Mouse (Mus musculus) forebrain, embryonic 13.5 days (tissue): ENCODE results near the gene Farp1. TPM values are rescaled to one million over a fixed set of nuclear protein-coding genes. Genes with fewer than 3 reads are reported as not detected.
A peak's percentile ranks its signal among the peaks of the same experiment; 100 is the strongest.
"Not testable (repeated sequence)": the region's sequence is repeated elsewhere in the genome, so short reads cannot be mapped to it uniquely, and the experiment has no call there.

Source experiments
- ATAC-seq: fragments of 200-750 bp; cut with Nextera tagmentation; 2 replicates; pipeline ENCODE4 v1.8.0; 2017
- H3K27ac ChIP-seq: fragments of 300-500 bp; sonication (generic); 2 replicates; pipeline ENCODE4 v1.5.1; 2015; ENCODE audit warnings: inconsistent platforms, mild to moderate bottlenecking, moderate library complexity
- H3K27me3 ChIP-seq: fragments of 300-500 bp; sonication (generic); 2 replicates; pipeline ENCODE4 v1.6.1; 2015; ENCODE audit warnings: mild to moderate bottlenecking, inconsistent platforms
- H3K36me3 ChIP-seq: fragments of 300-500 bp; sonication (generic); 2 replicates; pipeline ENCODE4 v1.6.1; 2015; ENCODE audit warnings: mild to moderate bottlenecking, inconsistent platforms; ENCODE audit not compliant: poor library complexity, severe bottlenecking
- H3K4me1 ChIP-seq: fragments of 300-500 bp; sonication (generic); 2 replicates; pipeline ENCODE4 v1.6.1; 2015; ENCODE audit warnings: inconsistent platforms
- H3K4me2 ChIP-seq: fragments of 300-500 bp; sonication (generic); 2 replicates; pipeline ENCODE4 v1.6.1; 2015; ENCODE audit warnings: inconsistent platforms, mild to moderate bottlenecking, moderate library complexity
- H3K4me3 ChIP-seq: fragments of 300-500 bp; sonication (generic); 2 replicates; pipeline ENCODE4 v1.5.1; 2015; ENCODE audit warnings: mild to moderate bottlenecking, inconsistent platforms
- H3K9ac ChIP-seq: fragments of 300-500 bp; sonication (generic); 2 replicates; pipeline ENCODE4 v1.6.1; 2015; ENCODE audit warnings: mild to moderate bottlenecking, inconsistent platforms
- H3K9me3 ChIP-seq: fragments of 300-500 bp; sonication (generic); replicated peaks from 2 replicates; pipeline ENCODE4 v1.6.1; 2016; ENCODE audit warnings: inconsistent platforms
- WGBS: fragments of 180-500 bp; shearing (Covaris S2); methylation state at CpG from one replicate; pipeline ENCODE4 v1.1.7; 2015; 5-methylcytosine and 5-hydroxymethylcytosine counted together
- polyA plus RNA-seq: library from polyadenylated mRNA; unstranded; fragments of >200 nt; fragmentation: Nextera tagmentation; extraction: Ambion mirVana; gene quantifications from 2 replicates; pipeline ENCODE4 v1.2.1, GENCODE M21; 2015

Gene Farp1
- polyA plus RNA-seq, 1 experiment from 2014 or later = 15.9 TPM

- 60% methylated on average over 4 of the region's 4 CpGs for WGBS
- H3K27me3 ChIP-seq = no peaks in the 10 kb centered on the region
- H3K9ac ChIP-seq = no peak overlapping the region
- peaks cover 39% of the 10 kb centered on the region for H3K4me1 ChIP-seq
- no peak overlapping the region for H3K4me3 ChIP-seq
- no peak for ATAC-seq
- H3K36me3 ChIP-seq = no peaks in the 10 kb centered on the region
- no peak overlapping the region for H3K27ac ChIP-seq
- no peak overlapping the region for H3K4me2 ChIP-seq
- H3K9me3 ChIP-seq = no peaks in the 10 kb centered on the region
Measured at GRCm38 (mm10) chr14:121175861-121176260, 140.9 kb downstream of the Farp1 start.

DNA sequence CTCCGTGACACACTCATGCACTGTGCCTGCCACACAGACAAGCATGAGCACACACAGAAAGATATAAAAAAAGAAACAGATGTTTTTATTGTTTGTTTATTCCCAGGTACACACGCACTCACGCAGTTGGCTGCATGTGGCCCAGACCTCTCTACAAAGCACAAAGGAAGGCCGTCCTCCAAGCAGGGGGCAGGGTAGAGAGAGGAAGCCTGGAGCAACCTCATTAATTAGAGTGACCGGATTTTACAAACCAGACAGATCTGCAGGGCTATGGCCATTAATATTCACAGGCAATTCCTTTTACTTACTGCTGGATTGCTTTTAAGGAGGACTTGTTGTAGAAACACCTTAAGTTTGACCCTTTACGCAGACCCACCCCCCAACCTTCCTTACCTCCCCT, 142.9 kb downstream of the Farp1 start:
- whole genome bisulfite sequencing = 52% methylated on average over 6 of the region's 6 CpGs
- no peak for ATAC-seq
- Histone ChIP-seq H3K4me3 (no peak overlapping the region), H3K9ac (no peak overlapping the region), H3K36me3 (no peaks in the 10 kb centered on the region), H3K9me3 (no peaks in the 10 kb centered on the region), H3K4me2 (no peak overlapping the region), H3K27ac (no peak overlapping the region), H3K4me1 (peaks cover 23% of the 10 kb centered on the region), H3K27me3 (no peaks in the 10 kb centered on the region)

- no peak for ATAC-seq
- no peak overlapping the region for H3K9ac ChIP-seq
- H3K4me1 ChIP-seq = peaks cover 19% of the 10 kb centered on the region
- no peaks in the 10 kb centered on the region for H3K9me3 ChIP-seq
- no peak overlapping the region for H3K4me3 ChIP-seq
- 90% methylated on average over 9 of the region's 9 CpGs for WGBS
- no peaks in the 10 kb centered on the region for H3K36me3 ChIP-seq
- no peak overlapping the region for H3K4me2 ChIP-seq
- no peaks in the 10 kb centered on the region for H3K27me3 ChIP-seq
- H3K27ac ChIP-seq = no peak overlapping the region
Measured at GRCm38 (mm10) chr14:121180611-121181010, 145.6 kb downstream of the Farp1 start.

DNA sequence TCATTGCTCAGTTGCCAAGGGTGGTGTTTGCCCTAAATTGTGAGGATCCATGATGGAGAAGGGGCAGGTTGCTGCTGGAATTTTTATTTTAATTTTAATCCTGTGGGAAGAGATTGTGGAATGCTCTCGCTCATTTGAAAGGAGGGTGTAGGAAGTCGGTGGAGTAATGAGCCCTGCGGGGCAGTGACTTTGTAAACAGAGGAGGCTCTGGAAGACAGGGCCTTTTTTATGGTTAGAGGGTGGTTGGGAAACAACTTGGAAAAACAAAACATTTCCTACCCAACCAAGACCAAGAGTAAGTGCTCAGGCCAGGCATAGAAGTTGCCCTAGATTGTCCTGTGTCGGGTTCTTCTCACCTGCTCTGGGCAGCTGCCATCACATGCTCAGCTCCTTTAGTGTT, 146.8 kb downstream of the Farp1 start:
- no peaks in the 10 kb centered on the region for H3K9me3 ChIP-seq
- H3K27ac ChIP-seq = no peak overlapping the region
- H3K27me3 ChIP-seq = no peaks in the 10 kb centered on the region
- no peak overlapping the region for H3K4me2 ChIP-seq
- WGBS = 87% methylated on average over 4 of the region's 4 CpGs
- no peaks in the 10 kb centered on the region for H3K36me3 ChIP-seq
- no peak overlapping the region for H3K9ac ChIP-seq
- no peak for ATAC-seq
- H3K4me1 ChIP-seq = peaks cover 13% of the 10 kb centered on the region
- H3K4me3 ChIP-seq = no peak overlapping the region

GRCm38 (mm10) chr14:121182967-121183366, 148.0 kb downstream of the Farp1 start:
- Histone ChIP-seq H3K27ac (no peak overlapping the region), H3K9ac (no peak overlapping the region), H3K4me2 (no peak overlapping the region), H3K27me3 (no peaks in the 10 kb centered on the region), H3K4me1 (peaks cover 13% of the 10 kb centered on the region), H3K36me3 (no peaks in the 10 kb centered on the region; the same call in 1 of the 2 replicates), H3K4me3 (no peak overlapping the region), H3K9me3 (no peaks in the 10 kb centered on the region)
- WGBS = 83% methylated on average over 8 of the region's 8 CpGs
- no peak for ATAC-seq

DNA sequence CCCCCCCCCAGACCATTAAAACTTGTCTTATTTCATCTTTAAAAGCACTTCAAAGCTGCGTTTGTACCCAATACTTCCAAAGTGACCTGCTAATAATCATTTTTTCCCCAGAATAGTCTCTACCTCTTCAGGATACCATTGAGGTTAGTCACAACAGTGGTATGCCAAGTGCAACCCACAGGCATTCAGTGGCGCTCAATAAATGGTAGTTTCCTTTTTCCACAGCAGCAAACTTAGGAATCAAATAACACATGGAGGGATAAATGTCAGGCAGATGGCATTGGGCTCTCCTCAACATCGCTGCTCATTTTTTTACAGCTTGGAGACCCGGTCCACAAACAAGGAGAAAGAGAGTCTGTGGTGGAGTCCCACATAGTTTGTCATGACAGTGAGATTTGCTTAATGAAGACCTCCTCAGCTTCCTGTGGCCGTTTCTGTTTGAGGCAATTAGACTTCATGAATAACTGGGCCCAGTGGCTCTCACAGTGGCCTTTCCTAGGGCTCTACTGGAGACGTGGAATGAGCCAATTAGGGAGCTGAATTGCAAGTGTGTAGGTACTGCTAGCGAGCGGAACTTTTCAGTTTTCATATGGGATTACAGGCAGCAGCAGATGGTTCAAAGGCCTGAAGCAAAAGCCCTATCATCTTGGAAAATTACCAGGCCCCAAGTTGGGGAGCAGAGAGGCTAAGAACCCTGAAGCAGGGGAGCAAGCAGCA, 148.6 kb downstream of the Farp1 start:
- peak; percentile 48; the same call in 1 of the 2 replicates for ATAC-seq
- Histone ChIP-seq H3K9ac (no peak overlapping the region), H3K9me3 (no peaks in the 10 kb centered on the region), H3K4me2 (no peak overlapping the region), H3K4me3 (no peak overlapping the region), H3K27ac (peak overlapping the region; percentile 32; the same call in 1 of the 2 replicates), H3K36me3 (no peaks in the 10 kb centered on the region; the same call in 1 of the 2 replicates), H3K27me3 (no peaks in the 10 kb centered on the region), H3K4me1 (peaks cover 13% of the 10 kb centered on the region)
- WGBS = 49% methylated on average over 8 of the region's 8 CpGs

- 95% methylated on average over 8 of the region's 8 CpGs for WGBS
- no peak overlapping the region for H3K9ac ChIP-seq
Measured at GRCm38 (mm10) chr14:121184351-121184750, 149.4 kb downstream of the Farp1 start.

DNA sequence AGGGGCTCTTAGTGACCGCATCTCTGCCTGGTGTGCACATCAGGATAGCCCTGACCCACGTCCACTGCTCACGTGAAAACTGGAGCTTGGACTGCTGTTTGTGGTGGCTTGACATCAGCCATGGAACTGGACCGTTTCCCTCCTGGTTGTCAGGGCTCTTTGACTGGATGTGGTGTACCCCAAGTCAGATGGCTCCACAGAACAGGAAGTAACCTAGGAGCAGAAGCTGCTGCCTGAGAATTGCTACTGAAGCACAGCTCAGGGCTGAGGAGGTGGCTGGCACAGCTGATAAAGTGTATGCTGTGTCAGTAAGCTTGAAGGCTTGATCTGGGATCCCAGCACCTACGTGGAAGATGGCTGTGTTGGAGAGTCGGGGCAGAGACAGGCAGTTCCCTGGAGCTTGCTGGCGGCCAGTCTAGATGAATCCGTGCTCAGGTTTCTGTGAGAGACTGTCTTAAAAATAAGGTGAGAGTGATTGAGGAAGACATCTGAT, 151.4 kb downstream of the Farp1 start:
- Histone ChIP-seq H3K27me3 (no peaks in the 10 kb centered on the region), H3K4me1 (peaks cover 13% of the 10 kb centered on the region), H3K36me3 (no peaks in the 10 kb centered on the region; the same call in 1 of the 2 replicates), H3K9ac (no peak overlapping the region), H3K9me3 (no peaks in the 10 kb centered on the region), H3K4me2 (no peak overlapping the region), H3K27ac (no peak overlapping the region), H3K4me3 (no peak overlapping the region)
- 88% methylated on average over 8 of the region's 8 CpGs for WGBS
- no peak for ATAC-seq

More at GRCm38 (mm10) chr14:121184351-121184750, 149.4 kb downstream of the Farp1 start:
- Histone ChIP-seq H3K27ac (no peak overlapping the region), H3K4me1 (peaks cover 13% of the 10 kb centered on the region), H3K9me3 (no peaks in the 10 kb centered on the region), H3K27me3 (no peaks in the 10 kb centered on the region), H3K4me2 (no peak overlapping the region), H3K4me3 (no peak overlapping the region), H3K36me3 (no peaks in the 10 kb centered on the region; the same call in 1 of the 2 replicates)
- no peak for ATAC-seq

DNA sequence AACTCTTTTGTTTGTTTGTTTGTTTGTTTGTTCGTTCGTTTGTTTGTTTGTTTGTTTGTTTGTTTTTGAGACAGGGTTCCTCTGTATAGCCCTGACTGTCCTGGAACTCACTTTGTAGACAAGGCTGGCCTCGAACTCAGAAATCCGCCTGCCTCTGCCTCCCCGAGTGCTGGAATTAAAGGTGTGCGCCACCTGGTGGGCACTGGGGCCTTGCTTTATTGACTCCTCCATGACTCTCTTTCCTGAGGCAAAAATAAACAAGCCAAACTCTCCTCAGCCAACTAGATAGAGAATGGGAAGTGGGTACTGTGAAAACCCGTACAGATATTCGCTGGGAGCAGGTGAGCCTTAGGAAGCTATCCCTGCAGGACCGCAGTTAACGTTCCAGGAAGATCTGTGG, 154.8 kb downstream of the Farp1 start:
- 95% methylated on average over 10 of the region's 10 CpGs for WGBS
- not testable (repeated sequence) for ATAC-seq, H3K4me2 ChIP-seq, H3K27me3 ChIP-seq, H3K27ac ChIP-seq, H3K9ac ChIP-seq, H3K9me3 ChIP-seq, H3K36me3 ChIP-seq, H3K4me3 ChIP-seq
- peaks cover 11% of the 10 kb centered on the region for H3K4me1 ChIP-seq

DNA sequence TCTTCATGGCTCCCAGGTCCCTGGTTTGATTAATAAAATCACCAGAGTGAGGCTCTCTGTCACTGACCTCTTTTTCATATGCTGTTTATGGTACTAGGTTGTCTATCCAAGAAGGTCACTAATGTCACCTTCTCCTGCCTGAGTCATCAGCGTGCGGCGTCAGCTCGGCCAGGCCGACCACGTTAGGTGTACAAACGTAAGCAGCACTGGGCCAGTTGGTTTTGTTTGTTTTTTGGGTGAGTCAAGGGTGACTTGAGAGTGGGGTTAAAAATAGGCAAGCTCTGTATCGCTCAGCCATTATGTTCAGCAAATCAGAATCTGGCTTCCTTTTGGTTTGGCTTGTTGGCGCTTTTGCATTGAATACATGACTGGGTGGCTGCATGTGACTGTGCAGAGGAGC, 155.4 kb downstream of the Farp1 start:
- no peak for ATAC-seq
- H3K36me3 ChIP-seq = peaks cover 3% of the 10 kb centered on the region; the same call in 1 of the 2 replicates
- no peaks in the 10 kb centered on the region for H3K27me3 ChIP-seq
- H3K9ac ChIP-seq = no peak overlapping the region
- 95% methylated on average over 9 of the region's 9 CpGs for WGBS
- H3K4me2 ChIP-seq = no peak overlapping the region
- H3K4me1 ChIP-seq = peaks cover 11% of the 10 kb centered on the region
- 0 out of 2 replicates have a peak, but pooled peaks cover under 1% of the 10 kb centered on the region for H3K9me3 ChIP-seq
- H3K27ac ChIP-seq = no peak overlapping the region
- H3K4me3 ChIP-seq = no peak overlapping the region

DNA sequence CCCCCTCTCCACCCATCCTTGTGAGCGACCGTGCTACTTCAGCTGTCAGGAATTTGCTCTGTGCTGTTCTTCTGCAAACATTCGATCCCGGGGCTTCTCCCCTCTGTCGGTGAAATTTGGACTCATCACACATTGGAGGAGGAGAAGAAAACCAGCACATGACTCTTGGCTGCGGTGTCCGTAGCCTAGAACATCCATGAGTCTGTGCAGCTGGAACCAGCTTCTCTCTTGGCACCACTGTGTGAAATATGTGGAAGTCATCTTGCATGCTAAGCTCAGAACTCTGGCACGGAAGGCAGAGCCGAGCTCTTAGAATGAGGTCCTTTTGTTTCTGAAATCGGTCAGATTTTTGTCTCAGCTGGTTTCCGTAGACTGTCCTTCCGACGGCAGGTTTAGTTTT, 156.7 kb downstream of the Farp1 start:
- H3K9ac ChIP-seq = no peak overlapping the region
- H3K9me3 ChIP-seq = peaks cover 10% of the 10 kb centered on the region; the same call in 1 of the 2 replicates
- 55% methylated on average over 13 of the region's 13 CpGs for WGBS
- ATAC-seq = peak; percentile 62; the same call in 1 of the 2 replicates
- no peak overlapping the region for H3K4me2 ChIP-seq
- H3K36me3 ChIP-seq = peaks cover 6% of the 10 kb centered on the region; the same call in 1 of the 2 replicates
- H3K4me1 ChIP-seq = peaks cover 11% of the 10 kb centered on the region
- H3K27me3 ChIP-seq = no peaks in the 10 kb centered on the region
- no peak overlapping the region for H3K4me3 ChIP-seq
- H3K27ac ChIP-seq = peak overlapping the region; percentile 62

DNA sequence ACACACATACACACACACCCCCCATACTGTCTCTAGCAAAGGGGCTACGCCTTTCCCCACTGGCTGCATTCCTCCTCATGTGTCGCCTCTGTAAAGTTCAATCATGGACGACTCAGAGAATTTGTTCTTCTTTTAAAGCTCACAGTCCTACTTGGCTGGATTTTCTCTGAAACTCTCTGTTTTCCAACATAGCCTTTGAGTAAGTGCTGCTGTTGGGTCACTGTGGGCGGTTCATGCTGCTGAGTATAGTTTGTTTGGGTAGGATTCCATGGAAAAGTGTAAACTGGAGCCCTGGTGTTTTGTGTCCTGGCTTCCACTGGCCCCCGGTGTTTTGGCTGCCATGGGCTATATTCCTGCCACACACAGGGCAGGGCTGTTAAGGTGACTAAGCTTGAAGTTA, 157.4 kb downstream of the Farp1 start:
- Histone ChIP-seq H3K4me1 (peaks cover 11% of the 10 kb centered on the region), H3K36me3 (peaks cover 6% of the 10 kb centered on the region; the same call in 1 of the 2 replicates), H3K9ac (no peak overlapping the region), H3K9me3 (peaks cover 10% of the 10 kb centered on the region; the same call in 1 of the 2 replicates), H3K27me3 (no peaks in the 10 kb centered on the region), H3K4me3 (no peak overlapping the region), H3K27ac (no peak overlapping the region; the same call in 1 of the 2 replicates), H3K4me2 (no peak overlapping the region)
- 77% methylated on average over 5 of the region's 5 CpGs for WGBS
- ATAC-seq = 0 out of 2 replicates have a peak, but pooled peaks have one; percentile 19
